11 mouse cellular contexts compared by ENCODE assay signal in the genomic region with DNA sequence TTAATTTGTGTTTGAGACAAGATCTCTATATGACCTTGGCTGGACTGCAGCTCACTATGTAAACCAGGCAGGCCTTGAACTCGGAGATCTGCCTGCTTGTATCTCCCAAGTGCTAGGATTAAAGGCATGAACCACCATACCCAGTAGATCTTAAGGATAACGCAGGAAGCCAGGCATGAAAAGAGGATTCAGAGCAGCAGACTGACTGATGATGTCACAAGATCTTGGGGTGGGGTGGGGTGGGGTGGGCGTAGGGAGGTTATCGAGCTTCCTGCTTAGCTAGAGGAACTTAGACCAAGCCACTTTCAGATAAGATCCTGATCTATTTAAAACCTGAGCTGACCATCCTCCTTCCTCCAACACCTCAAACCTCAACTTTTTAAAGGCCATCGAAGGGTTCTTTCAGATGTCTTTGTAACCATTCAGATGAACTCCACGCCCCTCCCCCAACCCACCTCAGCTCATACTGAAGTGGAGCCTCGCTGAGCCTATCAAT.
"Had no signal": no experiment of that assay in that cellular context is flagged by ENCODE, and none has a peak within 500 bp of the region (broad histone marks: within the 10 kb centered on the region; RNA-seq: fewer than 3 reads in every experiment).

No protein-coding gene starts in this region.

- H3K36me3 ChIP-seq: limb, embryonic 15.5 days; liver, embryonic 12.5 days; midbrain, embryonic 12.5 days had no signal

- H3K4me2 ChIP-seq: limb, embryonic 15.5 days; liver, embryonic 12.5 days; lung, embryonic 14.5 days; midbrain, embryonic 12.5 days had no signal

- H3K9me3 ChIP-seq: limb, embryonic 15.5 days; liver, embryonic 12.5 days; midbrain, embryonic 12.5 days had no signal

- H3K9ac ChIP-seq: limb, embryonic 15.5 days; liver, embryonic 12.5 days; lung, embryonic 14.5 days; midbrain, embryonic 12.5 days had no signal

- H3K27me3 ChIP-seq: limb, embryonic 15.5 days had no signal

- DNase-seq: kidney, adult 11 months; kidney, adult 9 months; kidney, postnatal 14 days; lung, embryonic 14.5 days; lung, postnatal 10 days; lung, postnatal 4 days; thymus, postnatal 36 days had no signal

- ATAC-seq: liver, embryonic 12.5 days; midbrain, embryonic 16.5 days had no signal

- H3K4me3 ChIP-seq: limb, embryonic 15.5 days; liver, embryonic 12.5 days; midbrain, embryonic 12.5 days had no signal

- H3K27ac ChIP-seq: limb, embryonic 15.5 days; liver, embryonic 12.5 days; midbrain, embryonic 12.5 days had no signal
